Mouse (Mus musculus) liver, embryonic 15.5 days (tissue): Measurements from ENCODE around the gene Gm11239. TPM values are rescaled to one million over a fixed set of nuclear protein-coding genes. Genes with fewer than 3 reads are reported as not detected.
"Not testable (repeated sequence)": the region's sequence is repeated elsewhere in the genome, so short reads cannot be mapped to it uniquely, and the experiment has no call there.

ENCODE experiments used
- ATAC-seq: fragments of 200-750 bp; cut with Nextera tagmentation; 2 replicates; pipeline ENCODE4 v1.8.0; 2017; ENCODE audit warnings: moderate number of reproducible peaks, mild to moderate bottlenecking, moderate library complexity; ENCODE audit not compliant: insufficient read depth
- H3K27ac ChIP-seq: fragments of 300-500 bp; sonication (generic); replicated peaks from 2 replicates; pipeline ENCODE4 v1.5.1; 2015; ENCODE audit warnings: mild to moderate bottlenecking, inconsistent platforms
- H3K27me3 ChIP-seq: fragments of 300-500 bp; sonication (generic); 2 replicates; pipeline ENCODE4 v1.6.1; 2015; ENCODE audit warnings: mild to moderate bottlenecking, inconsistent platforms
- H3K36me3 ChIP-seq: fragments of 300-500 bp; sonication (generic); replicated peaks from 2 replicates; pipeline ENCODE4 v1.6.1; 2015; ENCODE audit warnings: moderate library complexity, mild to moderate bottlenecking, inconsistent platforms
- H3K4me1 ChIP-seq: fragments of 300-500 bp; sonication (generic); replicated peaks from 2 replicates; pipeline ENCODE4 v1.6.1; 2015; ENCODE audit warnings: inconsistent platforms
- H3K4me2 ChIP-seq: fragments of 300-500 bp; sonication (generic); 2 replicates; pipeline ENCODE4 v1.6.1; 2015; ENCODE audit warnings: moderate library complexity, mild to moderate bottlenecking, inconsistent platforms
- H3K4me3 ChIP-seq: fragments of 300-500 bp; sonication (generic); replicated peaks from 2 replicates; pipeline ENCODE4 v1.5.1; 2015; ENCODE audit warnings: mild to moderate bottlenecking, inconsistent platforms
- H3K9ac ChIP-seq: fragments of 300-500 bp; sonication (generic); 2 replicates; pipeline ENCODE4 v1.6.1; 2015; ENCODE audit warnings: moderate library complexity, mild to moderate bottlenecking, inconsistent platforms
- H3K9me3 ChIP-seq: fragments of 300-500 bp; sonication (generic); replicated peaks from 2 replicates; pipeline ENCODE4 v1.6.1; 2016; ENCODE audit warnings: inconsistent platforms
- WGBS: fragments of 180-500 bp; shearing (Covaris S2); methylation state at CpG from one replicate; pipeline ENCODE4 v1.1.7; 2015; ENCODE audit warnings: mixed read lengths; ENCODE audit not compliant: insufficient replicate concordance; 5-methylcytosine and 5-hydroxymethylcytosine counted together
- polyA plus RNA-seq: library from polyadenylated mRNA; unstranded; fragments of >200 nt; fragmentation: Nextera tagmentation; extraction: Ambion mirVana; gene quantifications from 2 replicates; pipeline ENCODE4 v1.2.1, GENCODE M21; 2015

The Gm11239 gene
- not detected in 2 replicates for polyA plus RNA-seq

DNA sequence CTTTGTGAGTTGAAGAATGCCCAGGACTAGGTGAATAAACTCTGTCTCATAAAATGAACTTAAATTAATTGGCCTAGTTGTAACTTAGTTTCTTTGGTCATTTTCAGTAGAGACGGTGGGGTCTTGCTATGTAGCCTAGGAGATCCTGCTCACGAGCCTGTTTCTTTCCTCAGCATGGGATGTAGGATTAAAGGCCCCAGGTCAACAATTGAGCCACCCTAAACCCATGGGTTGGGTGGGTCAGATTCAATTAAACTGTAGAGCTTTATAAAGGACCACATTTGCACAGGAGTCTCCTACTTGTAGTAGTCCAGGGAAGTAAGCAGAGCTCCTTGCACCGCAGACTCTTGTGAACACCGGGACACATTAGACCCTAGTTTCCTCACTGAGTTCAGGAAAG lies at the start of gene Gm11239:
TSS of gene Gm11239 (plus strand) at position 301 of the 400 bp plus-strand sequence.
- not testable (repeated sequence) for H3K4me1 ChIP-seq, H3K9ac ChIP-seq, H3K27ac ChIP-seq, H3K27me3 ChIP-seq, H3K4me2 ChIP-seq, ATAC-seq, H3K36me3 ChIP-seq, H3K9me3 ChIP-seq, H3K4me3 ChIP-seq
- no CpG with 5 or more reads among the region's 4 CpGs for WGBS

DNA sequence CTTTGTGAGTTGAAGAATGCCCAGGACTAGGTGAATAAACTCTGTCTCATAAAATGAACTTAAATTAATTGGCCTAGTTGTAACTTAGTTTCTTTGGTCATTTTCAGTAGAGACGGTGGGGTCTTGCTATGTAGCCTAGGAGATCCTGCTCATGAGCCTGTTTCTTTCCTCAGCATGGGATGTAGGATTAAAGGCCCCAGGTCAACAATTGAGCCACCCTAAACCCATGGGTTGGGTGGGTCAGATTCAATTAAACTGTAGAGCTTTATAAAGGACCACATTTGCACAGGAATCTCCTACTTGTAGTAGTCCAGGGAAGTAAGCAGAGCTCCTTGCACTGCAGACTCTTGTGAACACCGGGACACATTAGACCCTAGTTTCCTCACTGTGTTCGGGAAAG lies 45.5 kb upstream of the Gm11239 start, which contains the start of gene Gm11237:
TSS of gene Gm11237 (plus strand) at position 301 of the 400 bp plus-strand sequence.
- H3K27ac ChIP-seq, H3K4me2 ChIP-seq, ATAC-seq, H3K4me1 ChIP-seq, H3K9me3 ChIP-seq, H3K36me3 ChIP-seq, H3K9ac ChIP-seq, H3K4me3 ChIP-seq, H3K27me3 ChIP-seq: not testable (repeated sequence)
- no CpG with 5 or more reads among the region's 3 CpGs for WGBS

DNA sequence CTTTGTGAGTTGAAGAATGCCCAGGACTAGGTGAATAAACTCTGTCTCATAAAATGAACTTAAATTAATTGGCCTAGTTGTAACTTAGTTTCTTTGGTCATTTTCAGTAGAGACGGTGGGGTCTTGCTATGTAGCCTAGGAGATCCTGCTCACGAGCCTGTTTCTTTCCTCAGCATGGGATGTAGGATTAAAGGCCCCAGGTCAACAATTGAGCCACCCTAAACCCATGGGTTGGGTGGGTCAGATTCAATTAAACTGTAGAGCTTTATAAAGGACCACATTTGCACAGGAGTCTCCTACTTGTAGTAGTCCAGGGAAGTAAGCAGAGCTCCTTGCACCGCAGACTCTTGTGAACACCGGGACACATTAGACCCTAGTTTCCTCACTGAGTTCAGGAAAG lies 30.3 kb upstream of the Gm11239 start, which contains the start of gene Gm11236:
TSS of gene Gm11236 (plus strand) at position 301 of the 400 bp plus-strand sequence.
- H3K9me3 ChIP-seq, H3K36me3 ChIP-seq, H3K9ac ChIP-seq, H3K4me1 ChIP-seq, H3K27me3 ChIP-seq, H3K4me3 ChIP-seq, H3K27ac ChIP-seq, ATAC-seq, H3K4me2 ChIP-seq: not testable (repeated sequence)
- no CpG with 5 or more reads among the region's 4 CpGs for WGBS

DNA sequence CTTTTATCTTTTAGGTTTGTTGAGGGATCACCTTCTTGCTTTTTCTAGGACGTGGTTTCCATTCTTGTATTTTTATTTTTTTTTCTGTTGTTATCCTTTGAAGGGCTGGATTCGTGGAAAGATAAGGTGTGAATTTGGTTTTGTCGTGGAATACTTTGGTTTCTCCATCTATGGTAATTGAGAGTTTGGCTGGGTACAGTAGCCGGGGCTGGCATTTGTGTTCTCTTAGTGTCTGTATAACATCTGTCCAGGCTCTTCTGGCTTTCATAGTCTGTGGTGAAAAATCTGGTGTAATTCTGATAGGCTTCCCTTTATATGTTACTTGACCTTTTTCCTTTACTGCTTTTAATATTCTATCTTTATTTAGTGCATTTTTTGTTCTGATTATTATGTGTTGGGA lies 6.3 kb upstream of the Gm11239 start:
- H3K27me3 ChIP-seq, H3K27ac ChIP-seq, H3K9ac ChIP-seq, H3K9me3 ChIP-seq, H3K36me3 ChIP-seq, H3K4me2 ChIP-seq, ATAC-seq, H3K4me1 ChIP-seq, H3K4me3 ChIP-seq: not testable (repeated sequence)
- 60% methylated on average over 4 of the region's 4 CpGs for WGBS

DNA sequence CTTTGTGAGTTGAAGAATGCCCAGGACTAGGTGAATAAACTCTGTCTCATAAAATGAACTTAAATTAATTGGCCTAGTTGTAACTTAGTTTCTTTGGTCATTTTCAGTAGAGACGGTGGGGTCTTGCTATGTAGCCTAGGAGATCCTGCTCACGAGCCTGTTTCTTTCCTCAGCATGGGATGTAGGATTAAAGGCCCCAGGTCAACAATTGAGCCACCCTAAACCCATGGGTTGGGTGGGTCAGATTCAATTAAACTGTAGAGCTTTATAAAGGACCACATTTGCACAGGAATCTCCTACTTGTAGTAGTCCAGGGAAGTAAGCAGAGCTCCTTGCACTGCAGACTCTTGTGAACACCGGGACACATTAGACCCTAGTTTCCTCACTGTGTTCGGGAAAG lies 15.1 kb downstream of the Gm11239 start, which contains the start of gene Gm428:
TSS of gene Gm428 (plus strand) at position 301 of the 400 bp plus-strand sequence.
- not testable (repeated sequence) for ATAC-seq, H3K4me1 ChIP-seq, H3K27me3 ChIP-seq, H3K4me3 ChIP-seq, H3K4me2 ChIP-seq, H3K36me3 ChIP-seq, H3K9ac ChIP-seq, H3K27ac ChIP-seq, H3K9me3 ChIP-seq
- WGBS, result 80% methylated on average over 1 of the region's 4 CpGs

DNA sequence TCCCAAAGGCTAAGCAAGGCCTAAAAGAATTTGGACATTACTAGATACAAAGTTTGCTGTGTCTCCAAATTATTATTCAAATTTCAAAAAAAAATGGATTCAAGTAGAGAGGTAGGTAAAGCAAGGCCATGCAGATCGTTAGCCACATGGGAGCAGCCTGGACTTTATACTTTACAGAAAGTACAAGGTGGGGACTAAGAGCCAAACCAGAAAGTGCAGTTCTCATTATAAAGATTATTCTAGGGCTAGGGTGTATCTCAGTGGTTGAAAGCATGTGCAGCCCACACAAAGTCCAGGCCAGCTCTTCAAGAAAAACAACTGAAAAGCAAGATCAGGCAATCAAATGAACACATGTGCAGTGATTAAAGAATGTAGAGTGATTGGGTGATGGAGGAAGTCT lies 50.6 kb downstream of the Gm11239 start:
- H3K9me3 ChIP-seq, result no peaks in the 10 kb centered on the region
- H3K36me3 ChIP-seq, result no peaks in the 10 kb centered on the region
- no peak overlapping the region for H3K4me2 ChIP-seq
- no peak for ATAC-seq
- H3K9ac ChIP-seq, result no peak overlapping the region
- no peaks in the 10 kb centered on the region for H3K4me1 ChIP-seq
- WGBS, result 62% methylated on average over 1 of the region's 1 CpGs
- no peak overlapping the region for H3K27ac ChIP-seq
- no peaks in the 10 kb centered on the region for H3K27me3 ChIP-seq
- H3K4me3 ChIP-seq, result no peak overlapping the region

DNA sequence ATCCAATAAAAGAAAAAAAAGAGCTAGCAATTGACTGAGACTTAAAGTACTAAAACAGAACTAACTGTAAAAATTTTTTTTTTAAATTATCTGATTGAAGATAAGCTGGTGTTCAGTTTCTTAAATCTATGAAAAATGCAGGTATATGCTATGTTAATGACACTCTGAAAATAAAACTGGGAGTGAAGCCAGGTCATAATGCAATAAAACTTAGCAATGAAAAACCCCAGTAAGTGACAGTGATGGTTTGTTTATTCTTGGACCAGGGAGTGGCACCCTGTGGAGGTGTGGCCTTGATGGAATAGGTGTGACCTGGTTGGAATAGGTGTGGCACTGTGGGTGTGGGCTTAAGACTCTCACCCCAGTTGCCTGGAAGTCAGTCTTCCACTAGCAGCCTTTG lies 51.7 kb downstream of the Gm11239 start:
- Histone ChIP-seq H3K4me1 (no peaks in the 10 kb centered on the region), H3K36me3 (no peaks in the 10 kb centered on the region), H3K9ac (no peak overlapping the region), H3K4me2 (no peak overlapping the region), H3K27me3 (no peaks in the 10 kb centered on the region), H3K9me3 (no peaks in the 10 kb centered on the region), H3K4me3 (no peak overlapping the region), H3K27ac (no peak overlapping the region)
- no peak for ATAC-seq

Other genes with a start within 250 kb of the Gm11239 start
- not detected in 2 replicates for gene Gm11238, start 60.5 kb upstream of the Gm11239 start, polyA plus RNA-seq
- gene Gm11237, start 45.4 kb upstream of the Gm11239 start, polyA plus RNA-seq, result not detected in 2 replicates
- gene Gm11236, start 30.2 kb upstream of the Gm11239 start, polyA plus RNA-seq, result not detected in 2 replicates
- gene Gm428, start 15.2 kb downstream of the Gm11239 start, polyA plus RNA-seq, result not detected in 2 replicates
- 0.03 and 0.07 TPM in 2 replicates for gene Rasef, start 122.6 kb downstream of the Gm11239 start, polyA plus RNA-seq
- not detected in 2 replicates for gene Gm11758, start 207.9 kb downstream of the Gm11239 start, polyA plus RNA-seq
- not detected in 2 replicates for gene Gm11757, start 222.8 kb downstream of the Gm11239 start, polyA plus RNA-seq
- gene Gm13871, start 237.6 kb downstream of the Gm11239 start, polyA plus RNA-seq, result not detected in 2 replicates